Mouse (Mus musculus): ENCODE data around the gene Pou4f2.
A peak's percentile ranks its signal among the peaks of the same experiment; 100 is the strongest.

Pou4f2 gene

DNA sequence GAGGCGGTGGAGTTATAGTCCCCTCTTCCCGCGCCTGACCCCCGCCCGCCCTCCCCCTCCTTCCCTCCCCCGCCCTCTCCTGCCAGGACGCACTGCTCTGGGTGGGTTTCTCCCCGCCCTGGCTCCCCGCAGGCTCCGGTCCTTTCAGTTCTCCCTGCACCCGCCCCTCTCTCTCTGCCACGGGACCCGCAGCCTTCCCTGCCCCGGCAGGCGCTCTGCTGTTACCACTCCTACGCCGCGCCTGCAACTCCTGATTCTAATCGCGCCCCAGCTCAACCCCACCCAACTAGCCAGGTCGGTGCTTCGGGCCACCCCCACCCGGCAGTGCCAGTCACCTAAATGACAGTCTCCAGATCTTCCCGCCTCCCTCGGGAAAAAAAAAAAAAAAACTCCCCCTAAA, 216 bp upstream of the Pou4f2 start:
- Histone ChIP-seq H3K4me1 (replicated peaks; ENCODE audit: low read depth, low read length) (peaks cover 51% of the 10 kb centered on the region), H3K9me3 (ENCODE audit: low read length) (no peaks in the 10 kb centered on the region), H3K27me3 (ENCODE audit: insufficient read depth, low read length) (peaks cover 70% of the 10 kb centered on the region), H3K4me3 (replicated peaks; ENCODE audit: low read length) (peak overlapping the region; percentile 79), H3K36me3 (ENCODE audit: insufficient read depth, low read length) (no peaks in the 10 kb centered on the region)
- no peak for TF ChIP-seq NANOG (IDR thresholded peaks at IDR 0.05; ENCODE audit: borderline replicate concordance, low read length)
- no peak for TF ChIP-seq CTCF (conservative IDR thresholded peaks at IDR 0.05; ENCODE audit: low read length)
- TF ChIP-seq POU5F1 (IDR thresholded peaks at IDR 0.05; ENCODE audit: borderline replicate concordance, low read length): no peak

DNA sequence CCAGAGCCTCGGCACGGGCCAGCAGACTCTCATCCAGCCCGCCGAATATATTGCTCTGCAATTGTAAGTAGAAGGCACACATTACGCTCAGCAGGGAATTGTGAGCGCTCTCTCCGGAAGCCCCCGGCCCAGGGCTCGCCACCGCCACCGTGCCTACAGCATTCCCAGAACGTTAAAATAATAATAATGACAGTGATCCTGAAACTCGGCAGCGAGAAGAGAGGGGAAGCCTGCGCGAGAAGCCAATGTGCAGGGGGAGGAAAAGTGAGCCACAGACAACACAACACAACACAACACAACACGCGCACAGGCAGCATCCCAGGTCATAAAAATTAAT, 853 bp downstream of the Pou4f2 start:
- Histone ChIP-seq H3K4me3 (replicated peaks; ENCODE audit: low read length) (peak overlapping the region; percentile 79), H3K4me1 (replicated peaks; ENCODE audit: low read depth, low read length) (peaks cover 53% of the 10 kb centered on the region), H3K27me3 (ENCODE audit: insufficient read depth, low read length) (peaks cover 63% of the 10 kb centered on the region), H3K9me3 (ENCODE audit: low read length) (no peaks in the 10 kb centered on the region), H3K36me3 (ENCODE audit: insufficient read depth, low read length) (no peaks in the 10 kb centered on the region)
- TF ChIP-seq POU5F1 (IDR thresholded peaks at IDR 0.05; ENCODE audit: borderline replicate concordance, low read length) (no peak), CTCF (conservative IDR thresholded peaks at IDR 0.05; ENCODE audit: low read length) (no peak), NANOG (IDR thresholded peaks at IDR 0.05; ENCODE audit: borderline replicate concordance, low read length) (no peak)

DNA sequence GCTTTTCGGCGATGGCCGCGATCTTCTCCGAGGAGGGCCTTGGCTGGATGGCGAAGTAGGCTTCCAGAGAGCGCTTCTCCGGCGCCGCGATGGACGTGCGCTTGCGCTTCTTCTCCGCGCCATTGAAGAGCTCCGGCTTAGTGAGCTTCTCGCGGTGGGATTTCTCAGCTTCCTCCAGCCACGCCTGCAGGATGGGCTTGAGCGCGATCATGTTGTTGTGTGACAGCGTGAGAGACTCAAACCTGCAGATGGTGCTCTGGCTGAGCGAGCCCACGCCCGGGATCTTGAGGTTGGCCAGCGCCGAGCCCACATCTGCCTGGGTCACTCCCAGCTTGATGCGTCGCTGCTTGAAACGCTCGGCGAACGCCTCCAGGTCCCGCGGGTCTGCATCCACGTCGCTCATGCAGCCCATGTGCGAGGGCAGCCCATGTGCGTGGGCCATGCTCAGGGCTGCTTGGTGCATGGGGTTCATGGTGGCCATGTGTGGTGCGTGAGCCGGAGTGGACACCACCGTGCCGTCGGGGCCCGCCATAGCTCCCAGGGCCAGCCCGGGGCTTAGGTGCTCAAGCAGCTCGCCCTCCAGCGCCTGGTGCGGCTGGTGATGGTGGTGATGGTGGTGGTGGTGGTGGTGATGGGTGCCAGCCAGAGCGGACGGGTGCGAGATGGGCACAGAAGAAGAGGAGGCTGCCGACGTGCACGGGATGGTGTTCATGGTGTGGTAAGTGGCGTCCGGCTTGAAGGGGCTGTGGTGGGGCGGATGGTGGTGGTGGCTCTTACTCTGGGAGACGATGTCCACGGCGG, 1.4 kb downstream of the Pou4f2 start:
- Histone ChIP-seq H3K4me1 (replicated peaks; ENCODE audit: low read depth, low read length) (peaks cover 53% of the 10 kb centered on the region), H3K27me3 (ENCODE audit: insufficient read depth, low read length) (peaks cover 59% of the 10 kb centered on the region), H3K9me3 (ENCODE audit: low read length) (no peaks in the 10 kb centered on the region), H3K36me3 (ENCODE audit: insufficient read depth, low read length) (no peaks in the 10 kb centered on the region), H3K4me3 (replicated peaks; ENCODE audit: low read length) (peak overlapping the region; percentile 79)
- no peak for TF ChIP-seq CTCF (conservative IDR thresholded peaks at IDR 0.05; ENCODE audit: low read length)
- TF ChIP-seq NANOG (IDR thresholded peaks at IDR 0.05; ENCODE audit: borderline replicate concordance, low read length): no peak
- TF ChIP-seq POU5F1 (IDR thresholded peaks at IDR 0.05; ENCODE audit: borderline replicate concordance, low read length): no peak

DNA sequence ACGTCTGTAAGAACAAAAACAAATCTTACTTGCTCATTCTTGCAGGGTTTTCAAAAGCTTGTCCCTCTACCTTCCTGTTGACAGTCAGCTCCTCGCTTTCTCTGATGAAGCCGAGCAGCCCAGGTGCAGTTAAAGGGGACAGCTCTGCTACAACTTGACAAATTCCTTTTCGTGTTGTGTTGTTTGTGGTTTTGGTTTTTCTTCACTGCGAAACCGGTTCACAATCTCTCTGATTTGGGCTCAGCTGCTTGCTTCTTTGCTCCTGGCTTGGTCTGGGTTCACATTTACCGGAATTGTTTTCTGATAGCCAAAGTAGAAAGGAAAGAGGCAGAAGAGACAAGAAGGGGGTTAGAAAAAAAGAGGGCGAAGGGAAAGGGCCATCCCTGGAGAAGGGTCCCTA, 2.1 kb downstream of the Pou4f2 start:
- H3K36me3 ChIP-seq (ENCODE audit: insufficient read depth, low read length): no peaks in the 10 kb centered on the region
- H3K27me3 ChIP-seq (ENCODE audit: insufficient read depth, low read length): peaks cover 61% of the 10 kb centered on the region
- peaks cover 53% of the 10 kb centered on the region for H3K4me1 ChIP-seq (replicated peaks; ENCODE audit: low read depth, low read length)
- TF ChIP-seq CTCF (conservative IDR thresholded peaks at IDR 0.05; ENCODE audit: low read length) (no peak), POU5F1 (IDR thresholded peaks at IDR 0.05; ENCODE audit: borderline replicate concordance, low read length) (no peak), NANOG (IDR thresholded peaks at IDR 0.05; ENCODE audit: borderline replicate concordance, low read length) (no peak)
- peak overlapping the region; percentile 79 for H3K4me3 ChIP-seq (replicated peaks; ENCODE audit: low read length)
- H3K9me3 ChIP-seq (ENCODE audit: low read length): no peaks in the 10 kb centered on the region

DNA sequence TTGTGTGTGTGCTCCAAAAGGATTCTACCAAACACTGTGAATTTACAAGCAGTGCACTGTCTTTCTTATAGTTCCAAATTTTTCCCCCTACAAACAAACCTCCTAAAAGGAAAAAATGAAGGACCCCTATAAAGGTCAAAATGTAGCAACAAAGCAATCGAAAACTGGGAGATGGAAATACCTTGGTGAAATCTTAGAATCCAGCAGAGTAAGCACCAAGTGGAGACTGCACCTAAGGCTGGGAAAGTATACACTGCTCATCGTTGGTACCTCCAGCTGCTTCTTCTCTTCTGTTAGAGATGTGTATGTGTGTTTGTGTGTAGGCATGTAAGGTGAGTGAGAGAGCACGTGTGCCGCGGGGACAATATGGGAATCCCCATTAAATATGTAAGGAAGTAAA, 3.1 kb downstream of the Pou4f2 start:
- no peak for TF ChIP-seq NANOG (IDR thresholded peaks at IDR 0.05; ENCODE audit: borderline replicate concordance, low read length)
- no peak for TF ChIP-seq CTCF (conservative IDR thresholded peaks at IDR 0.05; ENCODE audit: low read length)
- no peak for TF ChIP-seq POU5F1 (IDR thresholded peaks at IDR 0.05; ENCODE audit: borderline replicate concordance, low read length)
- peaks cover 54% of the 10 kb centered on the region for H3K4me1 ChIP-seq (replicated peaks; ENCODE audit: low read depth, low read length)
- no peak overlapping the region for H3K4me3 ChIP-seq (replicated peaks; ENCODE audit: low read length)
- peaks cover 67% of the 10 kb centered on the region for H3K27me3 ChIP-seq (ENCODE audit: insufficient read depth, low read length)
- no peaks in the 10 kb centered on the region for H3K9me3 ChIP-seq (ENCODE audit: low read length)
- H3K36me3 ChIP-seq (ENCODE audit: insufficient read depth, low read length): no peaks in the 10 kb centered on the region

DNA sequence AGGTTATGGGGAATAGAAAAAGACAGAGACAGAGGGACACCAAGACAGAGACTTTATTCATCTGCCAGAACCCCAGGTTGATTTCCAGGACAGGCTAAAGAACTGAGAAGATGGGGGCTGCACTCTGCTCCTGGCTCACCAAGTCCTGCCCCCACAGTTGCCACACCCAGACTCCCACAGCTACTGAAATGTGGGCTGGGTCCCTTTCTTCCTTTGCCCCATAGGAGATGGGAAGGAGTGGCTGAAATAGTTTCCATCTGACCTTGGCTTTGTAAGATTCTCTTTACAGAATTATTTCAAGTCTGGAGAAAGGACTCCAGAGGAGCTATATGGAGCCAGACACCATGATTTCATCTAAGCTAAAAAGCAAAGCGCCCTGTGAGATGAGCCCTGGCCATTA, 4.0 kb downstream of the Pou4f2 start:
- Histone ChIP-seq H3K9me3 (ENCODE audit: low read length) (no peaks in the 10 kb centered on the region), H3K27me3 (ENCODE audit: insufficient read depth, low read length) (peaks cover 70% of the 10 kb centered on the region), H3K4me3 (replicated peaks; ENCODE audit: low read length) (no peak overlapping the region), H3K36me3 (ENCODE audit: insufficient read depth, low read length) (no peaks in the 10 kb centered on the region), H3K4me1 (replicated peaks; ENCODE audit: low read depth, low read length) (peaks cover 57% of the 10 kb centered on the region)
- no peak for TF ChIP-seq NANOG (IDR thresholded peaks at IDR 0.05; ENCODE audit: borderline replicate concordance, low read length)
- TF ChIP-seq POU5F1 (IDR thresholded peaks at IDR 0.05; ENCODE audit: borderline replicate concordance, low read length): no peak
- TF ChIP-seq CTCF (conservative IDR thresholded peaks at IDR 0.05; ENCODE audit: low read length): no peak

DNA sequence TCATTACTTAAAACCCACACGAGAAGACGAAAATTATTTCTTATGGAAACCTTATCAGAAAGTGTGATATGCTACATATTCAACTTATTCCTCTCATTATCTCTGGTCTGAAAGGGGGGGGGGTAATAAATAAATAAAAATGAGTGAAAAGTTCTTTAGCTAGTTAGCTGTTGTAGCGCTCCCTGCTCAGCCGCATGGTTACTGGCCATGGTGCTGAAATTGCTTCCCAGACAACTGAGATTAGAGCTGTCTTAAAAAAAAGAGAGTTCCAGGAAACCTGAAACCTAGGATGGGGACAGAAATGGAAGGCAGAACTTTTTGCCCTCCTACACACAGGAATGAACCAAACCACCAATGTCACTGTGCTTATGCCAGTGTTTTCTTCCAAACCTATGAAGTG, 5.1 kb downstream of the Pou4f2 start:
- H3K9me3 ChIP-seq (ENCODE audit: low read length): no peaks in the 10 kb centered on the region
- H3K4me1 ChIP-seq (replicated peaks; ENCODE audit: low read depth, low read length): peaks cover 60% of the 10 kb centered on the region
- no peak for TF ChIP-seq NANOG (IDR thresholded peaks at IDR 0.05; ENCODE audit: borderline replicate concordance, low read length)
- TF ChIP-seq CTCF (conservative IDR thresholded peaks at IDR 0.05; ENCODE audit: low read length): no peak
- TF ChIP-seq POU5F1 (IDR thresholded peaks at IDR 0.05; ENCODE audit: borderline replicate concordance, low read length): no peak
- H3K4me3 ChIP-seq (replicated peaks; ENCODE audit: low read length): no peak overlapping the region
- no peaks in the 10 kb centered on the region for H3K36me3 ChIP-seq (ENCODE audit: insufficient read depth, low read length)
- H3K27me3 ChIP-seq (ENCODE audit: insufficient read depth, low read length): peaks cover 72% of the 10 kb centered on the region

DNA sequence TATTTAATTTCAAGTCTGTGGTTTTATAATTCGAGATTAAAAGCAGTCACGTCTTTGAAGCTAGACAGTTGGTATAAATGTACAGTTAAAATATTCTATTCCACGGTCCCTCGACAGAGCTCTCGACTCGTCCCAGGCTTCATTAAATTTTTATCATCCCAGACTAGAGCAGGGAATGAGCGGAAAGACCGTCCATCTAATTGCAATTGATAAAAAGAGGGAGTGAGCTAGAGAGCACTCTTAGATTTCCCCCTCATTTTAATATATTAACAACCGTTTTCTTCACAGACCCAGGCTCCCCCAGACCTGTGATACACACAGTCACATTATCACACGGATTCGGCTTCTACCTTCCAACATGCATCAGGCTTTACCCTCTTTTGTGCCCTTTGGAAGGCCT, 8.3 kb downstream of the Pou4f2 start:
- peaks cover 69% of the 10 kb centered on the region for H3K4me1 ChIP-seq (replicated peaks; ENCODE audit: low read depth, low read length)
- H3K9me3 ChIP-seq (ENCODE audit: low read length): no peaks in the 10 kb centered on the region
- TF ChIP-seq POU5F1 (IDR thresholded peaks at IDR 0.05; ENCODE audit: borderline replicate concordance, low read length): no peak
- no peak for TF ChIP-seq CTCF (conservative IDR thresholded peaks at IDR 0.05; ENCODE audit: low read length)
- TF ChIP-seq NANOG (IDR thresholded peaks at IDR 0.05; ENCODE audit: borderline replicate concordance, low read length): no peak
- peaks cover 64% of the 10 kb centered on the region for H3K27me3 ChIP-seq (ENCODE audit: insufficient read depth, low read length)
- no peaks in the 10 kb centered on the region for H3K36me3 ChIP-seq (ENCODE audit: insufficient read depth, low read length)
- no peak overlapping the region for H3K4me3 ChIP-seq (replicated peaks; ENCODE audit: low read length)

DNA sequence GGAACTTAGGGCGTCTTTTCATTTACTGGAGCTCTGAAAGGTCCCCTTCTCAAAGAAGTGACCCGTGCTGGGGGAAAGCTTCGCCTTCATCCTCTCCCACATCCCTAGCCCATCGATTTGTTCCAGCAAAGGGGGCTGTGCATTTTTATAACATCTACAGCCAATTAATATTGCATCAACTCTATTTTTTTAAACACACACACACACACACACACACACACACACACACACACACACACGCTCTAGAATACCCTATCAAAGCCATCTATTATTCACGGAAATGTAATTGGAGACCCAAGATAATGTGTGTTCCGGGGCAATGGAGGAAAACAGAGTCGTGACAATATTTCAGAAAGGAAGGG, 8.7 kb downstream of the Pou4f2 start:
- no peak for TF ChIP-seq NANOG (IDR thresholded peaks at IDR 0.05; ENCODE audit: borderline replicate concordance, low read length)
- TF ChIP-seq CTCF (conservative IDR thresholded peaks at IDR 0.05; ENCODE audit: low read length): no peak
- no peak for TF ChIP-seq POU5F1 (IDR thresholded peaks at IDR 0.05; ENCODE audit: borderline replicate concordance, low read length)

More for the DNA sequence above, 8.7 kb downstream of the Pou4f2 start:
- H3K9me3 ChIP-seq (ENCODE audit: low read length): no peaks in the 10 kb centered on the region
- no peaks in the 10 kb centered on the region for H3K36me3 ChIP-seq (ENCODE audit: insufficient read depth, low read length)
- H3K4me3 ChIP-seq (replicated peaks; ENCODE audit: low read length): peak overlapping the region; percentile 69
- peaks cover 67% of the 10 kb centered on the region for H3K27me3 ChIP-seq (ENCODE audit: insufficient read depth, low read length)
- H3K4me1 ChIP-seq (replicated peaks; ENCODE audit: low read depth, low read length): peaks cover 69% of the 10 kb centered on the region

Data from E14TG2a.4 (cell line).